Mouse (Mus musculus) gastrocnemius, adult 18-20 months (tissue): ENCODE results near the gene Akt1s1. TPM values are rescaled to one million over a fixed set of nuclear protein-coding genes. Genes with fewer than 3 reads are reported as not detected.
"Not testable (repeated sequence)": the region's sequence is repeated elsewhere in the genome, so short reads cannot be mapped to it uniquely, and the experiment has no call there.

ENCODE experiments used
- DNase-seq: peaks from one replicate; pipeline ENCODE4 v3.0.0; 2021; ENCODE audit warnings: low spot score
- total RNA-seq, 2 experiments: library from RNA; stranded (reverse); gene quantifications; 2 replicates each; pipeline ENCODE4 v1.2.3; 2021

Gene Akt1s1
- total RNA-seq, 2 experiments from 2014 or later, result 130 to 144 TPM

GRCm38 (mm10) chr7:44868465-44868864 lies 19.7 kb downstream of the Akt1s1 start:
- DNase-seq, result no peak

- peak; percentile 71 for DNase-seq
These were observed 20.3 kb downstream of the Akt1s1 start for GRCm38 (mm10) chr7:44868919-44869696.

- DNase-seq, result peak; percentile 93
These were observed 21.1 kb downstream of the Akt1s1 start, which contains the start of gene Ptov1 for GRCm38 (mm10) chr7:44869697-44870528. TSS of gene Ptov1 (minus strand) at chr7:44869788.

- no peak for DNase-seq
These were observed 21.8 kb downstream of the Akt1s1 start for GRCm38 (mm10) chr7:44870614-44871013.

- DNase-seq, result no peak
These were observed 22.4 kb downstream of the Akt1s1 start for GRCm38 (mm10) chr7:44871181-44871580.

GRCm38 (mm10) chr7:44871774-44872173 lies 23.0 kb downstream of the Akt1s1 start:
- DNase-seq, result not testable (repeated sequence)

- no peak for DNase-seq
These were observed 29.0 kb downstream of the Akt1s1 start for GRCm38 (mm10) chr7:44877833-44878232.

- DNase-seq, result no peak
These were observed 34.2 kb downstream of the Akt1s1 start for GRCm38 (mm10) chr7:44883036-44883435.

GRCm38 (mm10) chr7:44884637-44885036 lies 35.8 kb downstream of the Akt1s1 start:
- no peak for DNase-seq

GRCm38 (mm10) chr7:44886964-44887363 lies 38.2 kb downstream of the Akt1s1 start:
- no peak for DNase-seq

GRCm38 (mm10) chr7:44888256-44889105 lies 39.7 kb downstream of the Akt1s1 start:
- DNase-seq, result peak; percentile 52

- no peak for DNase-seq
These were observed 41.4 kb downstream of the Akt1s1 start for GRCm38 (mm10) chr7:44890180-44890579.

GRCm38 (mm10) chr7:44890737-44891136 lies 41.9 kb downstream of the Akt1s1 start:
- no peak for DNase-seq

- no peak for DNase-seq
These were observed 42.8 kb downstream of the Akt1s1 start for GRCm38 (mm10) chr7:44891611-44892010.

GRCm38 (mm10) chr7:44892276-44892921 lies 43.6 kb downstream of the Akt1s1 start, which contains the start of gene Med25:
TSS of gene Med25 (minus strand) at chr7:44892712.
- peak; percentile 90 for DNase-seq

GRCm38 (mm10) chr7:44893197-44893596 lies 44.4 kb downstream of the Akt1s1 start:
- no peak for DNase-seq

- DNase-seq, result no peak
These were observed 45.4 kb downstream of the Akt1s1 start for GRCm38 (mm10) chr7:44894175-44894574.

GRCm38 (mm10) chr7:44895206-44895592 lies 46.4 kb downstream of the Akt1s1 start:
- DNase-seq, result no peak

GRCm38 (mm10) chr7:44895593-44896434 lies 47.0 kb downstream of the Akt1s1 start, which contains the start of gene Fuz:
TSS of gene Fuz (plus strand) at chr7:44896079.
- peak; percentile 93 for DNase-seq

GRCm38 (mm10) chr7:44896499-44896898 lies 47.7 kb downstream of the Akt1s1 start:
- DNase-seq, result peak; percentile 43
